Mouse (Mus musculus): ENCODE data around the gene Slc39a7.
"Not testable (repeated sequence)": the region's sequence is repeated elsewhere in the genome, so short reads cannot be mapped to it uniquely, and the experiment has no call there.

Slc39a7 gene

DNA sequence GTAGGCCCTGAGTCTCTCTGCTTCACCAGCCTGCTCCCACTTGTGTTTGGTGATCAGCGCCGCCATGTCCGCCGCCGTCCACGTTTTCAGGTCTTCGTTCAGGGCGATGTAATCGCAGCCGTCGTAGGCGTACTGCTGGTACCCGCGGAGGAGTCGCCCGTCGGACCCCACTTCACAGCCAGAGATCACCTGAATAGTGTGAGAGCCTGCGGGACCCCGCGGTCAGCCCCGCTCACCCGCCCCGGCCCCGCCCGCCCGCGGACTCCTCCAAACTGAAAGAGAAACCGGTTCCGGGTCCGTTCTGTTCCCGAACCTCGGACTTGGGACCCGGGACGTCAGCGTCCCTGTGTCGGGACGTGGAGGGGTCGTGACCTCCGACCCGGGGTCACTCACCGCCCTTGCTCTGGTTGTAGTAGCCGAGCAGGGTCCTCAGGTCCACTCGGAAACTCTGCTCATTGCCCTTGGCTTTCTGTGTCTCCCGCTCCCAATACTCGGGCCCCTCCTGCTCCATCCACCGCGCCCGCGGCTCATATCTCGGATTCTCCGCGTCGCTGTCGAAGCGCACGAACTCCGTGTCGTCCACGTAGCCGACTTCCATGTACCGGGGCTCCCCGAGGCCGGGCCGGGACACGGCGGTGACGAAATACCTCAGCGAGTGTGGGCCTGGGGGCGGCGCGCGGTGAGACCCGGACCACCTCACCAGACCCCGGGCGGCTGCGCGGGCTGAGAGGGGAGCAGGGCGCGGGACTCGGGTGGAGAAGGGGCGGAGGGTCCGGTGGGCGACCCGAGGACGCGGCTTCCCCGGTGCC lies 31.9 kb downstream of the Slc39a7 start:
- peak; percentile 37 for DNase-seq

DNA sequence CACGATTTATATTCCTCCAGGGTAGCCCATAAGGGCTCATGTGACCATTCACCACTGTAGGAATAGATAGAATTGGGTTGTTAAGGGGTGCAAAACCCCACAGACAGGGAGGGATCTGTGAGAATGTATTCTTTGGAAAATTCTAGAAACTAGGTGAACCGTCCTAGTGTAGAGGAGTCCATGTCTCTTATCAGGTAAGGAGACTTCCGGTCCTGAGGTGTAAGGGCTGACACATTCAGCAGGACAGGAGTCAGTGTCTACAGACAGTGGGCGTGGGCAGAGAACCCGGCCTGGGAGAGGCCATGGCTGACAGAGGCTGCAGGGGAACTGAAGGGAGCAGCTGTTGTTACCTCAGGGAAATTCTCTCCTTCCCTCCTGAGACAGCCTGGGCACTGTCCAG lies 32.8 kb downstream of the Slc39a7 start:
- not testable (repeated sequence) for DNase-seq

DNA sequence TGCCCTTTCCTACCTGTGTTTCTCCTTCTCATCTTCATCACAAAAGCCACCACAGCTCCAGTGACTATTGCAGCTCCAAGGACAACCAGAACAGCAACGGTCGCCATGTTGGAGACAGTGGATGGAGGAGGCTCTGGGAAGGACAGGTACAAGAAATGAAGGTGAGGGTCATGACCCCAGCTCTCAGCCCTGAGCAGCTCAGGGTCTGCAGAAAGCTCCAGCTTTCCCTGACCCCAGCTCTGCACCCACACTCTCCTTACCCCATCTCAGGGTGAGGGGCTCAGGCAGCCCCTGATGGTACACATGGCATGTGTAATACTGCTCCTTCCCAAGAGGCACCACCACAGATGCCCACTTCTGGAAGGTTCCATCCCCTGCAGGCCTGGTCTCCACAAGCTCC lies 34.5 kb downstream of the Slc39a7 start:
- DNase-seq: not testable (repeated sequence)

DNA sequence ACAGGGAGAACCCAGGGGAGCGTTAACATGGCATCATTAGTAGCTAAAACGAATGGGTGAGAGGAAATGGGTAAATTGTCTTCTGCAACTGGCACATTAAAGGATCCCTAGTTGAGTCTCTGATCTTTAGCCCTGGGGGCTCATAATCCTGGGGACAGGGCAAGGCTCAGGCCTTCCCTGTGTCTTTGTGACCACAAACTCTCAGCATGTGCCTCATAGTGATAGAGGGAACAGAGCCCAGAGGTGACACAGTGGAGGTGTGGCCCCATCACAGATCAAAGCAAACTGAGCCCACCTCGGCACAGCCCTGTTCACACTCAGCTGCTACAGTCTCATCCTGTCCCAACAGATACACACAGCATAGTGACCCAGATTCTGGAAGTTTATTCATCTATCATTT lies 35.8 kb downstream of the Slc39a7 start:
- no peak for DNase-seq

DNA sequence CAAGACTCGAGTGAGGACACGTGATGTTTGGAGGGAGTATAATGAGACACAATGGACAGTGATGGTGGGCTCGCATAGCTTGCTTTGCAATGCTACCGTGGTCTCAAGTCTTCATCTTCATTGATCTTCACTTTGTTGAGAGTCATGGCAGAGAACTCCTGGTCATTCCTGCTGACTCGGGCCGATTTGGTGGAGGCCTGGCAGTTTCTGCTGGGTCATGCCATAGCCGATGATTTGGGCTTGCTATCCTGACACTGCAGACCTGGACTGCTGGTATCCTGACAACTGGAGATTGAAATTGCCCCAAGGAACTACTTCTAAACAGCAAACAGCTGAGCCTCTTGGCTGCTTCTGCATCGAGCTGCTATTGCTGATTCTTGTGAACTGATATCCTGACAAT lies 36.5 kb downstream of the Slc39a7 start:
- DNase-seq: no peak

DNA sequence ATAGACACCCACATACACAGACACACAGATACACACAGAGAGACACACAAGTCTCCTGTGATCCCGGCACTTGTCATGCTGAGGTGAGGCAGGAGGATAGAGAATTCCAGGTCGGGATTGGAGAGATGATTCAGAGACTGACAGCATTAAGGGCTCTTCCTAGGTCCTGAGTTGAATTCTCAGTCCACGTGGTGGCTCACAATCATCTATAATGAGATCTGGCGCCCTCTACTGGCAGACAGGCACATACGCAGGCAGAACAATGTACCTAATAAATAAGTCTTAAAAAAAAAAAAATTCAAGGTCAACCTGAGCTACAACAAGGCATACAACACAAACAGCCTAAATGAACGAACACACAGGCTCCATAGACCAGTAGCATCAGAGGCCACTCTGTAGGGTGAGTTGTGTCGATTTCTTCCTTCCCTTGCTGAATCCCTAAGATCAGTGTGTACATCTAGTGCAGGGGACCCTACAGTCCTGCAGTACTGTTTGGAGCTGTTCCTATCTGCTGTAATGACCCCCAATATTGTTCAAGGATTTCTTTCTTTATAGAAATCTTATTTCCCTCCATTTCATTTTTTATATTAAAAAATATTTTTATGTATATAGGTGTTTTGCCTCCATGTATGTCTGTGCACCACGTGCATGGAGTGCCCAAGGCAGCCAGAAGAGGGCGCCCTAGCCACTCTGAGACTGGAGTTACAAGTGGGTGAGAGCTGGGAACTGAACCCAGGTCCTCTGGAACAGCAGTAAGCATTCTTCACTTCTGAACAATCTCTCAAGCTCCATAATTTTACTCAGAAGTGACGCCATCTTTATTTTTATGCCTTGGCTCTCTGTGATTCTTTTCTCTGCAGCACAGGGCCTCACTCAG lies 39.5 kb downstream of the Slc39a7 start:
- peak; percentile 64 for DNase-seq

DNA sequence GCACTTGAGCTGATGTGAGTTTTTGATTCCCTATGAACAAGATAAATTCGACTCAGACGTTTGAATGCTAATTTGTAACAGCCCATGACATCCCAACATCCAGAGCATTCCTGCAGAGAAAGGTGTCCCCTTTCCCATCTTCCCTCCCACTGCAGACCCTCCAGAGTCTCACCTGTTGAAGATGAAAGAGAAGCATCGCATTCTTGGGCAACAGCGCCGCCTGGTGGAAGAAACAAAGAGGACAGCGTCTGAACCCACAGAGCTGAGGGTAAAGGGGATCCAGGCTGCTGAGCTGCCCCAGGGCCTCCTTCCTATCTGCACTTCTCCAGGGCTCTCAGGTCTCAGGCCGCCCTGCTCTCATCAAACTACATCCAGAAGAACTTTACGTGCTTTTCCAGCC lies 49.3 kb downstream of the Slc39a7 start:
- DNase-seq: peak; percentile 58

DNA sequence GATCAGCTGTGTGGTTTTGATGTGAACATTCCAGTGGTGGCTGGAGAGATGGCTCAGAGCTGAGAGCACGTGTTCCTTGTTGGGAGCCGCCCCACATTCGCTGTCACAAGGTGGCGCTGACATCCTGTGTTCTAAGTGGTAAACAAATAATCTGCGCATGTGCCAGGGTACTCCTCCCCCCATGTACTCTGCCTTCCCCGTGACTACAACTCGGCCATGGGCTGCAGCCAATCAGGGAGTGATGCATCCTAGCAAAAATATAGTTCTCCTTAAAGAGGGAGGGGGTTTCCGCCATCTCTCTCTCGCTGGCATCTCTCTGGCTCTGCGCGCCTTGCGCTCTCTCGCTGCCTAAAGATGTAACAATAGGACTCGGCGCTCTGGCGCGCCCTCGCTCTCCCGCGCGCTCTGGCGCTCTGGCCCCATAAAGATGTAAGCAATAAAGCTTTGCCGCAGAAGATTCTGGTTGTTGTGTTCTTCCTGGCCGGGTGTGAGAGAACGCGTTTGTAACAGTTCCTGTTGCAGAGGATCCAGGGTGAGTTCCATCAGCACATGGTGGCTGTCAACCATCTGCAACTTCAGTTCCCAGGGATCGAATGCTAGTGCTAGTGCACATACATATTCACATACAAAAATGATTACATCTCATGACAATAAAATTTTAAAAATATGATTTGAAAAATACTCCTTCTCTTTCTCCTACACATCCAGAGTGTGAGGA lies 50.1 kb downstream of the Slc39a7 start:
- peak; percentile 93 for DNase-seq

DNA sequence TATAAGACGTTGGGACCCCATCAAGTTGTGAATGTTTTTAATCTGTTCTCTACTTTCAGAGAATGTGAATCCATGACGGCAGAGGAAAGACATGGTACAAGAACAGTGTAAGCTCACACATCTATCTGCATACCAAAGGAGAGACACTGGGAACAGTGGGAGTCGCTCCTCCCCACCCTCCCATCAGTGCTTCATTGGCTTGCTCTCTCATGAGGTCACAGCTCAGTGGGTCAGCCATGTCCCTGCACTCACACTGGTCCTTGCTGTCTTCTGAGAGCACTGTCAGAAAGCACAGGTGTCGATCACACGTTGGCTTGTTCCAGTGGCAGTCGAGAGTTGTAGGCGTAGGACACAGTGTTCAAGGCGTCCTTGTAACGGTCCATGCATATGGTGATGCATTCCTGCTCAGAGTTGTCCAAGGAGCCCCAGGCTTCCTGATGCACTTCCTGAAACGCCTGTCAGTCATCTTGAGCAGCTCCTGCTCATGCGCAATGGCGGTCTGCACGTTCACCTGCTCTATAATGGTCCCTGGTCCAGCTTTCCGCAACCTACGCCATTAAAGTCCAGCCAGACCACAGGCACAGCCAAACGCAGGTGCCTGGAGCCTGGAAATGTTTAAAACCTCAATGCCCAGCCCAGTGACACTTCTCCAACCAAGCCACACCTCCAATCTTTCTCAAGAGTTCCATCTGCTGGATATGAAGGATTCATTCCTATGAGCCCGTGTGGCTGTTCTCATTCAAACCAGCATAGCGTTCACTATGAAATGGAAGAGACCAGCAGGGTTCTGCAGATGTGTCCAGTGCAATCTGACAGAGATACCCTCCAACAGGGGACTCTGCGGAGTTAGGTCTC lies 51.1 kb downstream of the Slc39a7 start:
- no peak for DNase-seq

DNA sequence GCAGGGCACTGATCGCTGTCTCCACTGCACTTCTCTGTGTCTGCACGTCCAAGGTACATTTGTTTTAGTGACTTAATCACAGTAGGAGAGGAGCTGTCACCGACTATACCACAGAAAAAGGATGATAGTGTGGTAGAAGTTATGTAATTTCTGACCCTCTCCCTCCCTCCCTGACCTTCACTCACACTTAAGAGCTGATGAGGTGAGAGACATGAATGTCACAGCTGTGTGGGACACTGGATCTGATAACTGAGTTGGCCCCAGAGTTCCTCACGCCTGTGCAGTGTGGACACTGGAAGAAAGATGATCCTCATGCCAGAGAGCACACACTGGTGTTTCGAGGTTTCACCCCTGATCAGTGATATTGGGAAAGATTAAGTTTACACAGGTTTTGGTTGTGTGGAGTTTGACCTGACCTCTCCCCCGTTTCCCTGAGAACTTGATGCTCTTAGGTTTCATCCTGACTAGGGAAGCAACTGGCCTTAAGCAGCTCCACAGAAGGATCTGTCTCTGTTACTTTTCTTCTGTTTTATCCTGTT lies 51.9 kb downstream of the Slc39a7 start:
- no peak for DNase-seq

DNA sequence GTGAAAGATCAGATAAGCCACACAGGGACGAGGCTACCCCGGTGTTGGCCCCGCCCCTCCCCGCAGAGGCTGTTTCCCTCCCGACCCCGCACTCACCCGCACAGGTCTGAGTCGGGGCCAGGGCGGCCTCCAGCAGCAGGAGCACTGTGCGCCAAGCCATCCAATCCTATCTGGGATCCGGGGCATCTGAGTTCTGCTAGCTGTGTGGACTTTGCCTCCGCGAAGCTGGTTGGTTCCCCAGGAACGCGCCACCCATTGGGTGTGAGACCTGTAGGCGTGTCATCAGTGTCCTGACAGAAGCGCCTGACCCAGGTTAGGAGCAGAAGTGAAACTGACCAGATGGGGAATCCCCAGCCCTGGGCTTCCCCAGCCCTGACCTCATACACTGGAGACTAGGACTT lies 52.9 kb downstream of the Slc39a7 start:
- DNase-seq: peak; percentile 92
